Mouse (Mus musculus): ENCODE results near the gene Tmem218. TPM values are rescaled to one million over a fixed set of nuclear protein-coding genes. Genes with fewer than 3 reads are reported as not detected.

Tmem218 gene
- polyA plus RNA-seq, 2 experiments: 1.6 to 3.9 TPM

- ATAC-seq (ENCODE audit: insufficient read depth) (no peak), DNase-seq (ENCODE audit: low read depth in 3 of 3, low spot score in 3 of 3) (no peak)
- Histone ChIP-seq H3K27ac (no peak overlapping the region), H3K4me2 (ENCODE audit: low read depth) (peak overlapping the region; percentile 58), H3K9me3 (ENCODE audit: control insufficient read depth, low read length) (no peaks in the 10 kb centered on the region), H3K9ac (replicated peaks) (no peak overlapping the region), H3K27me3 (ENCODE audit: control insufficient read depth, insufficient read depth, low read length) (peaks cover 10% of the 10 kb centered on the region), H3K4me1 (replicated peaks; ENCODE audit: control insufficient read depth in 2 of 2, insufficient read depth in 2 of 2, low read length in 1 of 2) (peaks cover 0 to 2% of the 10 kb centered on the region in 2 experiments; a peak in 1 of 4 replicates), H3K36me3 (replicated peaks; ENCODE audit: control insufficient read depth, insufficient read depth, low read depth) (no peaks in the 10 kb centered on the region), H3K4me3 (ENCODE audit: insufficient read depth in 1 of 2, low read depth in 2 of 2, low read length in 2 of 2) (peak overlapping the region; percentile 35 to 60; a peak in 2 of 4 replicates)
- TF ChIP-seq CTCF (IDR thresholded peaks at IDR 0.05; ENCODE audit: low read depth) (peak; percentile 60), EP300 (IDR thresholded peaks at IDR 0.05; ENCODE audit: low read depth) (no peak)
- WGBS (ENCODE audit: insufficient replicate concordance): 23% methylated on average over 7 of the region's 7 CpGs
These were observed 47.8 kb downstream of the Tmem218 start for GRCm38 (mm10) chr9:37255889-37256225.

DNA sequence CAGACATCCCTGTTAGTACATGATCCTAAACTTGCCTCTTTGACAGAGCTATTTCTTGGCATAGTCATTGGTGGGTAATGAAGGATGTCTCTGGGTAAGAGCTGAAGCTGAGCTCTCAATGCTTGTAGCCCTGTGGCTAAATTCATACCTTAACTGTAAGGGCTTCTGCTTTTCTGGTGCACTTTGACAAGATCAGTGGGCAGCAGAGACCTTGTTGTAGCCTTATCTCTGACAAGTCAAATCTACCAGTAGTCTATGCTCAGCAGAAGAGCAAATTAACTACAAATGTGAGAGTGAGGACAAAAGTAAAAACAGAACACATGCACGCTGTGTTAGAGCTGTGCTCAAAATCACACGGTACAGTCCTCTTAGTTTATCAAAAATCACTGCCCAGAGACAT, 58.6 kb downstream of the Tmem218 start:
- H3K27ac ChIP-seq: no peak overlapping the region
- H3K36me3 ChIP-seq (replicated peaks; ENCODE audit: control insufficient read depth, insufficient read depth, low read depth): no peaks in the 10 kb centered on the region
- DNase-seq (ENCODE audit: low read depth in 3 of 3, low spot score in 3 of 3) (no peak), ATAC-seq (ENCODE audit: insufficient read depth) (no peak)
- no peak overlapping the region for H3K9ac ChIP-seq (replicated peaks)
- no peak overlapping the region for H3K4me2 ChIP-seq (ENCODE audit: low read depth)
- WGBS (ENCODE audit: insufficient replicate concordance): 64% methylated on average over 2 of the region's 2 CpGs
- H3K27me3 ChIP-seq (ENCODE audit: control insufficient read depth, insufficient read depth, low read length): no peaks in the 10 kb centered on the region
- no peak for TF ChIP-seq EP300 (IDR thresholded peaks at IDR 0.05; ENCODE audit: low read depth)
- TF ChIP-seq CTCF (IDR thresholded peaks at IDR 0.05; ENCODE audit: low read depth): no peak
- H3K9me3 ChIP-seq (ENCODE audit: control insufficient read depth, low read length): no peaks in the 10 kb centered on the region
- H3K4me1 ChIP-seq (replicated peaks; ENCODE audit: control insufficient read depth in 2 of 2, insufficient read depth in 2 of 2, low read length in 1 of 2): no peaks in the 10 kb centered on the region
- no peak overlapping the region for H3K4me3 ChIP-seq (ENCODE audit: insufficient read depth in 1 of 2, low read depth in 2 of 2, low read length in 2 of 2)

Other genes with a start within 250 kb of the Tmem218 start
- gene Pknox2, start 60.8 kb upstream of the Tmem218 start, polyA plus RNA-seq (2012; rRNA removed): 0.16 and 0.18 TPM in 2 replicates
- 0.08 TPM in 1 of 2 replicates, not detected in the other for gene Pknox2, start 60.8 kb upstream of the Tmem218 start, polyA plus RNA-seq (2014; fragmentation: Nextera tagmentation; extraction: Ambion mirVana)
- gene Slc37a2, start 47.5 kb downstream of the Tmem218 start, polyA plus RNA-seq (2012; rRNA removed): 1.0 and 1.1 TPM in 2 replicates
- 1.2 and 1.8 TPM in 2 replicates for gene Slc37a2, start 47.5 kb downstream of the Tmem218 start, polyA plus RNA-seq (2014; fragmentation: Nextera tagmentation; extraction: Ambion mirVana)
- gene Ccdc15, start 140.2 kb downstream of the Tmem218 start, polyA plus RNA-seq (2012; rRNA removed): 1.1 and 1.5 TPM in 2 replicates
- gene Ccdc15, start 140.2 kb downstream of the Tmem218 start, polyA plus RNA-seq (2014; fragmentation: Nextera tagmentation; extraction: Ambion mirVana): 3.0 and 3.6 TPM in 2 replicates
- not detected in 2 replicates for gene Hepacam, start 159.1 kb downstream of the Tmem218 start, polyA plus RNA-seq (2012; rRNA removed)
- gene Hepacam, start 159.1 kb downstream of the Tmem218 start, polyA plus RNA-seq (2014; fragmentation: Nextera tagmentation; extraction: Ambion mirVana): not detected in 2 replicates
- 1.4 TPM in 2 replicates for gene Robo4, start 193.7 kb downstream of the Tmem218 start, polyA plus RNA-seq (2012; rRNA removed)
- 1.6 and 1.8 TPM in 2 replicates for gene Robo4, start 193.7 kb downstream of the Tmem218 start, polyA plus RNA-seq (2014; fragmentation: Nextera tagmentation; extraction: Ambion mirVana)
- 0.23 and 0.25 TPM in 2 replicates for gene Robo3, start 225.0 kb downstream of the Tmem218 start, polyA plus RNA-seq (2012; rRNA removed)
- gene Robo3, start 225.0 kb downstream of the Tmem218 start, polyA plus RNA-seq (2014; fragmentation: Nextera tagmentation; extraction: Ambion mirVana): 0.05 and 0.11 TPM in 2 replicates